8 mouse cellular contexts compared by ENCODE assay signal in the genomic region with DNA sequence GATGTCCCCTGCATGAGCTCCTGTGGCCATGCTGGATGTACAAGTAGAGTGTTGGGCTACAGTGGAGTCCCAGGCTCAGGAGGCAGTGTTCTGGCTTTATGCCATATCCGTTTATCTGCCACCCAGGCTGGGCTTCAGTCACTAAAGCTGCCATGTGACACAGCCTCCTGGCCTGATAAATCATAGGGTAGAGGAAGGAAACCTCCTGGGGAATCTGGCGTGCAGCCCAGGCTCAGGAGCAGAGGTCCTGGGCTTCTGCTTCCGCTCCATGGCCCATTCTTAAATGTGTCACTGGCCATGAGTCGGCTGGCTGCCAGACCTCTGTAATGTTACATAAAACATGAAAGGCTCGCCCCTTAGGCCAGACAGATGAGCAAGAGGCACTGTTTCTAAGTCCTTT. TPM values are rescaled to one million over a fixed set of nuclear protein-coding genes. Genes with fewer than 3 reads are reported as not detected.
A peak's percentile ranks its signal among the peaks of the same experiment; 100 is the strongest.
DNase-seq lines count a peak whose midpoint lies in the region; ATAC-seq lines count a peak whose summit lies in the region.

No protein-coding gene starts in this region.

- no peaks in the 10 kb centered on the region for H3K27me3 ChIP-seq in heart, embryonic 10.5 days (ENCODE audit: insufficient read depth, poor library complexity, severe bottlenecking)
- H3K27me3 ChIP-seq in kidney, embryonic 16.5 days (ENCODE audit: insufficient read depth, low read length): no peaks in the 10 kb centered on the region

- peaks cover 28% of the 10 kb centered on the region for H3K4me1 ChIP-seq in heart, embryonic 10.5 days
- peaks cover 41% of the 10 kb centered on the region for H3K4me1 ChIP-seq in kidney, embryonic 16.5 days (ENCODE audit: insufficient read depth, low read length)

- ATAC-seq in kidney, embryonic 16.5 days (ENCODE audit: low FRiP score, low TSS enrichment): peak; percentile 90

- peak; percentile 74 to 82 for DNase-seq in frontal cortex, postnatal 10 days (ENCODE audit: low spot score in 2 of 2)
- DNase-seq in frontal cortex, postnatal 25 days (ENCODE audit: low spot score in 2 of 2): no peak
- peak; percentile 95 to 98 for DNase-seq in cerebellum, postnatal 10 days
- peak; percentile 85 for DNase-seq in heart, embryonic 10.5 days (ENCODE audit: low spot score)
- DNase-seq in lung, adult 18-20 months: peak; percentile 89 to 93
- DNase-seq in retina, postnatal 7 days (ENCODE audit: low read depth, low spot score): peak; percentile 54
- DNase-seq in natural killer cell, adult 2 months (ENCODE audit: low spot score in 2 of 2): no peak

- H3K9me3 ChIP-seq in heart, embryonic 10.5 days: peaks cover 5% of the 10 kb centered on the region; the same call in 1 of the 2 replicates
- H3K9me3 ChIP-seq in kidney, embryonic 16.5 days (ENCODE audit: low read length): peaks cover 4% of the 10 kb centered on the region; the same call in 1 of the 2 replicates

- no peaks in the 10 kb centered on the region for H3K36me3 ChIP-seq in heart, embryonic 10.5 days
- no peaks in the 10 kb centered on the region for H3K36me3 ChIP-seq in kidney, embryonic 16.5 days (ENCODE audit: insufficient read depth, low read length)

- H3K27ac ChIP-seq in heart, embryonic 10.5 days: no peak overlapping the region
- peak overlapping the region; percentile 81 for H3K27ac ChIP-seq in kidney, embryonic 16.5 days (ENCODE audit: low read length)

- 48% methylated on average over 5 of the region's 5 CpGs for WGBS in heart, embryonic 10.5 days
- 22% methylated on average over 5 of the region's 5 CpGs for WGBS in kidney, embryonic 16.5 days

- no peak overlapping the region for H3K9ac ChIP-seq in kidney, embryonic 16.5 days (replicated peaks; ENCODE audit: low read length)

- H3K4me3 ChIP-seq in heart, embryonic 10.5 days: no peak overlapping the region
- H3K4me3 ChIP-seq in kidney, embryonic 16.5 days (ENCODE audit: low read length): no peak overlapping the region

- no peak overlapping the region for H3K4me2 ChIP-seq in kidney, embryonic 16.5 days (replicated peaks; ENCODE audit: low read depth, low read length)

RNA-seq across cellular contexts. Expression of gene 1700029H14Rik, which starts 31.3 kb away (rescaled TPM):
- not detected in 2 replicates for polyA plus RNA-seq in heart, embryonic 10.5 days (2016; fragmentation: Nextera tagmentation; extraction: Ambion mirVana)
- not detected in 2 replicates for polyA plus RNA-seq in kidney, embryonic 16.5 days (2015; fragmentation: Nextera tagmentation; extraction: Ambion mirVana)

RNA-seq across cellular contexts. Expression of gene Gas6, which starts 36.7 kb away (rescaled TPM):
- 13.8 and 23.3 TPM in 2 replicates for polyA plus RNA-seq in heart, embryonic 10.5 days (2016; fragmentation: Nextera tagmentation; extraction: Ambion mirVana)
- polyA plus RNA-seq in kidney, embryonic 16.5 days (2015; fragmentation: Nextera tagmentation; extraction: Ambion mirVana): 70.1 and 76.9 TPM in 2 replicates

Comparison
In these comparisons a context has a peak if more than half of its experiments do, and no peak if none do; other contexts are left out.
1. DNase-seq: peak in frontal cortex, postnatal 10 days (2 of 2), cerebellum, postnatal 10 days (2 of 2), heart, embryonic 10.5 days (single experiment), lung, adult 18-20 months (2 of 2) and retina, postnatal 7 days (single experiment); none in frontal cortex, postnatal 25 days (0 of 2) and natural killer cell, adult 2 months (0 of 2).